Mouse (Mus musculus) lung, adult 2 months (tissue): ENCODE data around the gene Smad9. TPM values are rescaled to one million over a fixed set of nuclear protein-coding genes. Genes with fewer than 3 reads are reported as not detected.
A peak's percentile ranks its signal among the peaks of the same experiment; 100 is the strongest.
"Not testable (repeated sequence)": the region's sequence is repeated elsewhere in the genome, so short reads cannot be mapped to it uniquely, and the experiment has no call there.

Experiments used
- DNase-seq: peaks from one replicate; pipeline ENCODE4 v3.0.0; 2022
- H3K4me1 ChIP-seq: fragments of 200-500 bp; 2 replicates; pipeline ENCODE4 v1.6.1; 2011; ENCODE audit warnings: low read length; ENCODE audit not compliant: control insufficient read depth, insufficient read depth
- H3K4me3 ChIP-seq: fragments of 200-500 bp; replicated peaks from 2 replicates; pipeline ENCODE3; 2011; ENCODE audit warnings: low read depth, mild to moderate bottlenecking, control low read depth, low read length; ENCODE audit errors: extremely low read depth
- CTCF ChIP-seq: fragments of 200-500 bp; IDR thresholded peaks from 2 replicates; pipeline ENCODE4 v1.5.1; 2011; ENCODE audit warnings: mild to moderate bottlenecking, low read length, control low read depth; ENCODE audit not compliant: insufficient read depth
- POLR2A ChIP-seq: fragments of 200-500 bp; IDR thresholded peaks from 2 replicates; pipeline ENCODE4 v1.6.1; 2011; ENCODE audit warnings: low read depth, mild to moderate bottlenecking, control low read depth, low read length, borderline replicate concordance; ENCODE audit errors: extremely low read depth
- WGBS: fragments of 180-500 bp; shearing (Covaris S2); methylation state at CpG from one replicate; pipeline ENCODE4 v1.1.7; 2018; 5-methylcytosine and 5-hydroxymethylcytosine counted together
- polyA plus RNA-seq: library from polyadenylated mRNA; depleted of rRNA; stranded (reverse); fragments of >200 nt; gene quantifications from 2 replicates; pipeline ENCODE4 v1.2.3, GENCODE M21; 2012

Gene Smad9
- polyA plus RNA-seq, 1 experiment: 5.6 TPM

DNA sequence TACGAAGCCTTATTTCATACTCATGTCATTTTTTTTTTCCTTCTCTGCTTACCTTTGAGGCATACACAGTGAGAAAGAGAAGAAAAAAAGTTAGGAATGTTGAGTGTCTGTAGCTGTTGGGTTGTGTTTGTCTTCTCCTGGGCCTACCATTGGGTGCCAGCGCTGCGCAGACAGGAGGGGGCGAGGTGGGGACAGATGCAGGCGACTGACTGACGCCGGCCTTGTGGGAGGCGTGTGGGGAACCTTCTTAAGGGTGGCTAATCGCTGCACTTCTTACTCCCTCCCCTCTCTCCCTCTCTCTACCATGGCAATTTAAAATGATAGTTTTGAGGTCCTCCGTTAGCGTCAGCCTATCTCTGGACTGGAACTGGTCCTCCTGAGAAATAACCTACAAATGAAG, 676 bp downstream of the Smad9 start:
- peak; percentile 35 for DNase-seq
- H3K4me1 ChIP-seq: no peaks in the 10 kb centered on the region
- peak overlapping the region; percentile 75 for H3K4me3 ChIP-seq
- no peak for TF ChIP-seq POLR2A
- no peak for TF ChIP-seq CTCF
- 3% methylated on average over 11 of the region's 11 CpGs for WGBS

DNA sequence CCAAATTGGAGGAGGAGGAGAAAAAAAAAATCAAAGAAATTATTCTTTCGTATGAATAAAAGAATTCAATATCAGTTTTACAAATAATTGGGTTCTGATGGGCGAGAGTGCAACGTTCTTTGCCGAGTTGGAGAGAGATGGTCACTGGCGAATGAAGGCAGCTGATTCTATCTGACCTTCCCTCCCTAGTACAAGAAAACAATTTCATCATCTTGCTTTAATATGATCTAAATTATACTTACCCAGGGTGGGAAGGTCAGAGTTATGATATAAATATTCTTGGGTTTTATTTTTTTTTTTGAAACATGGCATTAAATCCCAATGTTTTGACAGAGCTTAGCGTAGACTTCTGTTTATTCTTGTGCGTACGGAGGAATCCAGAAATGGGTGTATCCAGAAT, 2.1 kb downstream of the Smad9 start:
- no peak for DNase-seq
- no peak for TF ChIP-seq CTCF
- no peak for TF ChIP-seq POLR2A
- WGBS: 76% methylated on average over 8 of the region's 8 CpGs
- no peak overlapping the region for H3K4me3 ChIP-seq
- H3K4me1 ChIP-seq: no peaks in the 10 kb centered on the region

DNA sequence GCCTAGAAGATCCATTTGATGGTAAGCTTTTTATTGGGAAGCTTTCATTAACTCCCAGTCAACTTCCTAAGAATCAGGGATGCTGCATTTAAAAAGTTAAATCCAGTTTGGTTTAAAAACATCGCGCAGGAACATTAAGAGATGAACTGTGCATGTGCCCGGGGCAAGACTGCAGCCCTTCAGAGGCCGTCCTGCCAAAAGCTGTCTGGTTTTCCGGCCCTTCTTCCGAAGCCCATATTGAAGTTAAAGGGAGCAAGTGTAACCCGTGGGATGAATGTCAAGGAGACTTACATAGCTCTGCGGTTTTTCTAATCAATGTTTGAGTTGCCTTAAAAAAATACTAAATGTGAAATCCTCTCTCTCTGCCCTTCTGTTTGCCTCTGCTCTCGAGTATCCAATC, 3.8 kb downstream of the Smad9 start:
- Histone ChIP-seq H3K4me1 (no peaks in the 10 kb centered on the region), H3K4me3 (no peak overlapping the region)
- WGBS: 67% methylated on average over 9 of the region's 9 CpGs
- TF ChIP-seq POLR2A (no peak), CTCF (no peak)
- DNase-seq: no peak

DNA sequence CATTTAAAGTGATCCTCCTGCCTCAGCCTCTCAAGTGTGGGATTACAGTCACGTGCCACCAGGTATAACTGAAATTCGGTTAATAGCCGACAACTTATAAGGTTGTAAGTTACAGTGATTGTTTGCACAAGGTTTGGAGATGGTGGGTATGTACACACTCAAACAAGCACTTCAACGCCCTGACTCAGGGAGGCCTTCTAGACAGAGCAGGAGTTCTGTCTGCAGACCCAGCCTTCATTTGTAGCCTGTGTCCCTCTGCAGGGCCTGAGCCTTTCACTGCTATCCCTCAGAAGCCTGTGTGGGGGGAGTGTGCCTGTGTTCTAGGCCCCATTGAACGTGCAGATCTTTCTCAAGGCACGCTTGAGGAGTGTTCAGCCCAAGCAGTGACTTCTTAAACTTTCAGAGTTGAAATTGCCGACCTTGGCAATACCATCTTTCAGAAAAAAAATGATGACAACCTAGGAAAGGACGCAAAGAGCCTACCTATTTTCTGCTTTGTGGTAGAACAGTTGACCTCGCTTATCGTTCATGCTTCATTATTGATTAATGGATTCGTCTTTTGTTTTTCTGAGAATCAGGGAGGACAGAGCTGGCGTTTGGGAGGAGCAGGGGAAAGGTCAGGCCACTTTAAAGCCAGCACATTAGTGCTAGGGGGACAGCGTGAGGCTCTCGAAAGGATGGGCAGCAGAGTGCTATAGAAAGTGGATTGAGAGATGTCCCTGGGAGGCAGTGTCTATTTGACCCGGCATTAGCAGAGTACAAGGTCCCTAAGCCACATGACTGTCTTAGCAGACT, 5.1 kb downstream of the Smad9 start:
- WGBS: 59% methylated on average over 15 of the region's 15 CpGs
- Histone ChIP-seq H3K4me3 (no peak overlapping the region), H3K4me1 (no peaks in the 10 kb centered on the region)
- no peak for DNase-seq
- TF ChIP-seq POLR2A (no peak), CTCF (no peak)

DNA sequence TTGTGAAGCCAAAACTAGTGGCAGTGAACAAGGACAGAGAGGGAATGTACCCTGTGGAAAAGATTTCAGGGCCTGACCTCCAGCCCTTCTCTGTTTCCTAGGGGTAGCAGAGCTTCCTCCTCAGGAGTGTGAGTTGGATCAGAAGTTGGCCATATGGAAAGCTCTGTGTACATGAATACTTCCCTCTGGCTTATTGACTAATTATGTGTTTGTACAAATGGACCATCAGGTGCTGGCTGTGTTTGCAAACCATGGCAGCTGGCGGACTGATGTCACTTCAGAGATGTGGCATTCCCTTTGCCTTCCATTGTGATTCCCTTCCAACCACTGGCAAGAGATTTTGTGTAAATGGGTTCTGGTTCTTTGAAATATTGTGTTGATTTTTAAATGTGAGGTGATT, 5.9 kb downstream of the Smad9 start:
- H3K4me3 ChIP-seq: no peak overlapping the region
- 80% methylated on average over 1 of the region's 1 CpGs for WGBS
- no peak for DNase-seq
- no peaks in the 10 kb centered on the region for H3K4me1 ChIP-seq
- TF ChIP-seq POLR2A (no peak), CTCF (no peak)

DNA sequence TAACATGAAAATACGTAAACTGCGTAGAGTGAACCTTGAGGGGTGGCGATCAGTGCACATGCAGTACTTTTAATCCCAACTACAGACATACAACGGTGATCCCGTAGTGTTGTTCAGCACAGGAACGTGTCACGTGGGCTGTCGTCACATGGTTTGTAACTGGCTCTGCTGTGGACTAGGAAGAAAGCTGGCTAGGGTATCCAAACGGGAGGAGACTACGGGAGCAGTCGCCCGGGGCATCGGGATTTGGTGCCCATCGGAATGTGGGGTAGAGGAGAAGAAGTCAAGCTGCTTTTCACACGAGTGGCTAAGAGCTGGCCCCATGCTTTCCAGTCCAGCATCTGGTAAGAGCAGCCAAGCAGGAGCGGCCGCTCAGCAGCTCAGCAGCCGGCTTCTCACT, 9.0 kb downstream of the Smad9 start:
- 60% methylated on average over 18 of the region's 18 CpGs for WGBS
- H3K4me3 ChIP-seq: peak overlapping the region; percentile 27
- TF ChIP-seq CTCF (no peak), POLR2A (no peak)
- no peaks in the 10 kb centered on the region for H3K4me1 ChIP-seq
- DNase-seq: peak; percentile 23

DNA sequence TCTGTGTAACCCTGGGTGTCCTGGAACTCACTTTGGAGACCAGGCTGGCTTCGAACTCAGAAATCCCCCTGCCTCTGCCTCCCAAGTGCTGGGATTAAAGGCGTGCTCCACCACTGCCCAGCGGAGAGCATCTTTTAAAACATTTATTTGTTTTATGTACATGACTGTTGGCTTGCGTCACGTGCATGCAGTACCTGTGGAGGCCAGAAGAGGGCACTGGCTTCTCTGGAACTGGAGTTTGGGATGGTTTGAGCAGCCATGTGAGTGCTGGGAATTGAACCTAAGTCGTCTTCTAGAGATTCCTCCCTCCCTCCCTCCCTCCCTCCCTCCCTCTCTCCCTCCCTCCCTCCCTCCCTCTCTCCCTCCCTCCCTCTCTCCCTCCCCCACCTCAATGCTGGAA, 10.1 kb downstream of the Smad9 start:
- not testable (repeated sequence) for H3K4me3 ChIP-seq, DNase-seq, H3K4me1 ChIP-seq
- TF ChIP-seq CTCF: peak; percentile 39
- WGBS: 90% methylated on average over 6 of the region's 6 CpGs

DNA sequence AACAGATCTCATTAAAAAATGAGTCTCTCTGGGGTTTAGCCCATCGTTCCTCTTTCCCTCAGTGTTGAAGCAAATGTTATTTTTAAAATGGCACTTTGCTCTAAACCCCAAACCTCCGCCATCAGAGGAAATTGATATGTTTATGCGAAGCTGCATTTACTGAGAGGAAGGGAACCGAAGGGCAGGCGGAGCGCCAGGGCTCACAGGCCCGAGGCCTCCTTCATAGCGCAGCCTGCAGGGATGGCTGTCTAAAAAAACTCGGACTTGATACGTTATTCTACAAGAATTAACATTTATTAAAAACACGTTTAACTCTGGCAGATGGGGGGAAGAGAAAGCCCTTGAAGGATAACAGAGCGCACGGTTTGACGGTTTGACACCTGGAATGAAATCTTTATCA, 10.7 kb downstream of the Smad9 start:
- DNase-seq: no peak
- 62% methylated on average over 14 of the region's 14 CpGs for WGBS

DNA sequence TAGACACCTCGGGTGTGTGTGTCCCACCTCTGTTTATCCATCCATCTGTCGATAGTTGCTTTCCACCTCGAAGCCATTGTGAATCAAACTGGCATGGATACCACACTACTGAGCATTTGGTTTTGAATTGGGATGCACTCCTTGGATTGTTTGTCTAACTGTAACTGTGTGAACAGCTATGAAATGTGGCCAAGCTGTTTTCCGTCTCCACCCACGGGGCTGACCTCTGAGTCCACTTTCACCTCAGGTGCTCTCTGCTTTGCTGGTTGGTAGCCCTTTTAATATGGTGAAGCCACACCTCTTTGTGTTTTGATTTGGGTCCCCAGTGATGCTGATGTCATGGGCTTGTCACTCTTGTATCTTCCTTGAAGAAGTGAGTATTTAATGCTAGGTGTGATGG, 11.4 kb downstream of the Smad9 start:
- no peak for TF ChIP-seq POLR2A
- TF ChIP-seq CTCF: no peak
- Histone ChIP-seq H3K4me3 (no peak overlapping the region), H3K4me1 (no peaks in the 10 kb centered on the region)
- no peak for DNase-seq
- 61% methylated on average over 5 of the region's 5 CpGs for WGBS

More for the DNA sequence above, 10.7 kb downstream of the Smad9 start:
- TF ChIP-seq POLR2A (no peak), CTCF (no peak)
- no peaks in the 10 kb centered on the region for H3K4me1 ChIP-seq
- H3K4me3 ChIP-seq: no peak overlapping the region

DNA sequence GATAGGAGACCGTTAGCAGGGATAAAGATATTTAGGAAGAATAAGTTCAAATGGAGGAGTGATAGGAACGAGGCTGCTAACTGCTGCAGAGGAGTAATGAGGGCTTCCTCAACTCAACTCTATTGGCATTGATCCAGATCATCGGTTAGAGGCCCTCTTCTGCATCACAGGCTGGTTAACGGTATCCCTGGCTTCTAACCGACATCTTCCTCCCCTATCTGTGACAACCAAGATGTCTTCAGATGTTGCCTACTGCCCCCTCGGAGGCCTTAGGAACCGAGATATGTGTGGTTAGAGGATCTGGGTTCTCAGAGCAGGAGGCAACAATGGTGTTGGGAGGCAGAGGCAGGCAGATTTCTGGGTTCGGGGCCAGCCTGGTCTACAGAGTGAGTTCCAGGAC, 13.2 kb downstream of the Smad9 start:
- TF ChIP-seq CTCF (no peak), POLR2A (no peak)
- no peak for DNase-seq
- Histone ChIP-seq H3K4me1 (no peaks in the 10 kb centered on the region), H3K4me3 (no peak overlapping the region)
- WGBS: 83% methylated on average over 8 of the region's 8 CpGs
